Mouse (Mus musculus) hindbrain, postnatal 0 days (tissue): ENCODE data around the gene P2ry6. TPM values are rescaled to one million over a fixed set of nuclear protein-coding genes. Genes with fewer than 3 reads are reported as not detected.
A peak's percentile ranks its signal among the peaks of the same experiment; 100 is the strongest.

Source experiments
- ATAC-seq: fragments of 200-750 bp; cut with Nextera tagmentation; 2 replicates; pipeline ENCODE4 v1.8.0; 2017; ENCODE audit warnings: mild to moderate bottlenecking, moderate TSS enrichment, moderate library complexity
- DNase-seq: peaks from one replicate; pipeline ENCODE4 v3.0.0-alpha.2; 2015; ENCODE audit warnings: low spot score
- H3K27ac ChIP-seq: fragments of 300-500 bp; sonication (generic); 2 replicates; pipeline ENCODE4 v1.5.1; 2014; ENCODE audit warnings: mild to moderate bottlenecking
- H3K27me3 ChIP-seq: fragments of 300-500 bp; sonication (generic); 2 replicates; pipeline ENCODE4 v1.6.1; 2014; ENCODE audit warnings: low read length, mixed read lengths; ENCODE audit not compliant: insufficient read depth
- H3K36me3 ChIP-seq: fragments of 300-500 bp; sonication (generic); 2 replicates; pipeline ENCODE4 v1.6.1; 2014; ENCODE audit warnings: low read length, mixed read lengths; ENCODE audit not compliant: insufficient read depth
- H3K4me1 ChIP-seq: fragments of 300-500 bp; sonication (generic); 2 replicates; pipeline ENCODE4 v1.6.1; 2014; ENCODE audit warnings: antibody characterized with exemption, low read length, mixed read lengths; ENCODE audit not compliant: insufficient read depth
- H3K4me2 ChIP-seq: fragments of 300-500 bp; sonication (generic); 2 replicates; pipeline ENCODE4 v1.6.1; 2014; ENCODE audit warnings: low read depth, mild to moderate bottlenecking, low read length, moderate library complexity, mixed read lengths
- H3K4me3 ChIP-seq: fragments of 300-500 bp; sonication (generic); 2 replicates; pipeline ENCODE4 v1.5.1; 2014; ENCODE audit warnings: low read length
- H3K9ac ChIP-seq: fragments of 300-500 bp; sonication (generic); replicated peaks from 2 replicates; pipeline ENCODE4 v1.6.1; 2014; ENCODE audit warnings: mild to moderate bottlenecking, low read length, moderate library complexity, mixed read lengths
- H3K9me3 ChIP-seq: fragments of 300-500 bp; sonication (generic); 2 replicates; pipeline ENCODE4 v1.6.1; 2016; ENCODE audit warnings: low read length, mixed read lengths
- CTCF ChIP-seq: IDR thresholded peaks from 2 replicates; pipeline ENCODE4 v1.5.1; 2016; ENCODE audit warnings: antibody characterized with exemption, control low read depth, low read depth
- WGBS: fragments of 180-500 bp; shearing (Covaris S2); extraction: QIAGEN DNeasy Blood & Tissue Kit; methylation state at CpG from one replicate; pipeline ENCODE4 v1.1.7; 2014; 5-methylcytosine and 5-hydroxymethylcytosine counted together
- polyA plus RNA-seq: library from polyadenylated mRNA; unstranded; fragments of >200 nt; fragmentation: Nextera tagmentation; extraction: Ambion mirVana; gene quantifications from 2 replicates; pipeline ENCODE4 v1.2.1, GENCODE M21; 2015
- total RNA-seq: library from RNA; depleted of rRNA; stranded (reverse); fragments of >200 nt; gene quantifications from 2 replicates; pipeline ENCODE4 v1.2.3, GENCODE M21; 2014

Gene P2ry6
- total and polyA plus RNA-seq, 2 experiments from 2014 or later = 3.4 to 3.5 TPM

- Histone ChIP-seq H3K4me2 (no peak overlapping the region), H3K9me3 (no peaks in the 10 kb centered on the region), H3K9ac (no peak overlapping the region), H3K4me3 (no peak overlapping the region), H3K36me3 (no peaks in the 10 kb centered on the region), H3K27ac (no peak overlapping the region), H3K4me1 (peaks cover 7% of the 10 kb centered on the region), H3K27me3 (peaks cover 8% of the 10 kb centered on the region; the same call in 1 of the 2 replicates)
- whole genome bisulfite sequencing = 41% methylated on average over 3 of the region's 3 CpGs
- ATAC-seq (no peak), DNase-seq (no peak)
- no peak for TF ChIP-seq CTCF
Observed at GRCm38 (mm10) chr7:100972875-100973274, 1.6 kb downstream of the P2ry6 start.

- ATAC-seq (no peak), DNase-seq (no peak)
Observed at GRCm38 (mm10) chr7:100968874-100969659, 5.4 kb downstream of the P2ry6 start.

GRCm38 (mm10) chr7:100968376-100968775 is 6.1 kb downstream of the P2ry6 start:
- H3K4me2 ChIP-seq = no peak overlapping the region
- ATAC-seq (no peak), DNase-seq (no peak)
- H3K4me1 ChIP-seq = no peaks in the 10 kb centered on the region
- H3K9me3 ChIP-seq = no peaks in the 10 kb centered on the region
- H3K27me3 ChIP-seq = no peaks in the 10 kb centered on the region
- H3K4me3 ChIP-seq = no peak overlapping the region
- no peaks in the 10 kb centered on the region for H3K36me3 ChIP-seq
- 83% methylated on average over 6 of the region's 6 CpGs for WGBS
- TF ChIP-seq CTCF = no peak
- no peak overlapping the region for H3K27ac ChIP-seq
- H3K9ac ChIP-seq = no peak overlapping the region

More at GRCm38 (mm10) chr7:100968874-100969659, 5.4 kb downstream of the P2ry6 start:
- no peak overlapping the region for H3K9ac ChIP-seq
- 0 out of 2 replicates have a peak, but pooled peaks cover under 1% of the 10 kb centered on the region for H3K4me1 ChIP-seq
- no peaks in the 10 kb centered on the region for H3K9me3 ChIP-seq
- H3K27ac ChIP-seq = no peak overlapping the region
- WGBS = 77% methylated on average over 10 of the region's 10 CpGs
- H3K36me3 ChIP-seq = no peaks in the 10 kb centered on the region
- TF ChIP-seq CTCF = no peak
- H3K4me2 ChIP-seq = no peak overlapping the region
- no peak overlapping the region for H3K4me3 ChIP-seq
- H3K27me3 ChIP-seq = no peaks in the 10 kb centered on the region

- ATAC-seq (no peak), DNase-seq (no peak)
- H3K9ac ChIP-seq = no peak overlapping the region
- no peak overlapping the region for H3K27ac ChIP-seq
- WGBS = 85% methylated on average over 9 of the region's 9 CpGs
- H3K9me3 ChIP-seq = no peaks in the 10 kb centered on the region
- H3K36me3 ChIP-seq = no peaks in the 10 kb centered on the region
- H3K4me2 ChIP-seq = no peak overlapping the region
- H3K4me1 ChIP-seq = no peaks in the 10 kb centered on the region
- no peak overlapping the region for H3K4me3 ChIP-seq
- TF ChIP-seq CTCF = no peak
- no peaks in the 10 kb centered on the region for H3K27me3 ChIP-seq
Observed at GRCm38 (mm10) chr7:100967850-100968249, 6.6 kb downstream of the P2ry6 start.

GRCm38 (mm10) chr7:100966014-100966413 is 8.4 kb downstream of the P2ry6 start:
- Histone ChIP-seq H3K4me3 (no peak overlapping the region), H3K36me3 (no peaks in the 10 kb centered on the region), H3K27ac (no peak overlapping the region), H3K4me2 (no peak overlapping the region), H3K9me3 (no peaks in the 10 kb centered on the region), H3K27me3 (no peaks in the 10 kb centered on the region), H3K4me1 (no peaks in the 10 kb centered on the region), H3K9ac (no peak overlapping the region)
- ATAC-seq (no peak), DNase-seq (no peak)
- TF ChIP-seq CTCF = no peak
- 83% methylated on average over 7 of the region's 7 CpGs for WGBS

- H3K36me3 ChIP-seq = no peaks in the 10 kb centered on the region
- no peak overlapping the region for H3K9ac ChIP-seq
- peak; percentile 86 for TF ChIP-seq CTCF
- no peak overlapping the region for H3K4me3 ChIP-seq
- H3K4me2 ChIP-seq = no peak overlapping the region
- no peaks in the 10 kb centered on the region for H3K27me3 ChIP-seq
- H3K27ac ChIP-seq = no peak overlapping the region
- DNase-seq (peak; percentile 56), ATAC-seq (peak; percentile 50; the same call in 1 of the 2 replicates)
- H3K9me3 ChIP-seq = no peaks in the 10 kb centered on the region
- H3K4me1 ChIP-seq = no peaks in the 10 kb centered on the region
- WGBS = 20% methylated on average over 4 of the region's 4 CpGs
Observed at GRCm38 (mm10) chr7:100965079-100965478, 9.4 kb downstream of the P2ry6 start.

GRCm38 (mm10) chr7:100964242-100964641 is 10.2 kb downstream of the P2ry6 start:
- Histone ChIP-seq H3K27me3 (no peaks in the 10 kb centered on the region), H3K4me3 (no peak overlapping the region), H3K27ac (no peak overlapping the region), H3K9me3 (no peaks in the 10 kb centered on the region), H3K9ac (no peak overlapping the region), H3K36me3 (no peaks in the 10 kb centered on the region), H3K4me2 (no peak overlapping the region), H3K4me1 (no peaks in the 10 kb centered on the region)
- no peak for TF ChIP-seq CTCF
- ATAC-seq = no peak
- WGBS = 80% methylated on average over 6 of the region's 6 CpGs
- DNase-seq = no peak
